Mouse (Mus musculus) lung, embryonic 15.5 days (tissue): ENCODE data around the gene Gemin5. TPM values are rescaled to one million over a fixed set of nuclear protein-coding genes. Genes with fewer than 3 reads are reported as not detected.

ENCODE experiments used
- ATAC-seq: fragments of 200-750 bp; cut with Nextera tagmentation; 2 replicates; pipeline ENCODE4 v1.8.0; 2017; ENCODE audit warnings: moderate number of reproducible peaks, borderline replicate concordance; ENCODE audit not compliant: low FRiP score, low TSS enrichment; ENCODE audit errors: extremely low read depth
- H3K27ac ChIP-seq: fragments of 300-500 bp; sonication (generic); 2 replicates; pipeline ENCODE4 v1.5.1; 2015; ENCODE audit warnings: moderate library complexity, mild to moderate bottlenecking, inconsistent platforms
- H3K27me3 ChIP-seq: fragments of 300-500 bp; sonication (generic); 2 replicates; pipeline ENCODE4 v1.6.1; 2015; ENCODE audit warnings: inconsistent platforms
- H3K36me3 ChIP-seq: fragments of 300-500 bp; sonication (generic); 2 replicates; pipeline ENCODE4 v1.6.1; 2015; ENCODE audit warnings: inconsistent platforms
- H3K4me1 ChIP-seq: fragments of 300-500 bp; sonication (generic); 2 replicates; pipeline ENCODE4 v1.6.1; 2015; ENCODE audit warnings: inconsistent platforms
- H3K4me2 ChIP-seq: fragments of 300-500 bp; sonication (generic); 2 replicates; pipeline ENCODE4 v1.6.1; 2015; ENCODE audit warnings: inconsistent platforms, mild to moderate bottlenecking, moderate library complexity
- H3K4me3 ChIP-seq: fragments of 300-500 bp; sonication (generic); 2 replicates; pipeline ENCODE4 v1.5.1; 2015; ENCODE audit warnings: mild to moderate bottlenecking, inconsistent platforms
- H3K9ac ChIP-seq: fragments of 300-500 bp; sonication (generic); 2 replicates; pipeline ENCODE4 v1.6.1; 2015; ENCODE audit warnings: inconsistent platforms
- H3K9me3 ChIP-seq: fragments of 300-500 bp; sonication (generic); 2 replicates; pipeline ENCODE4 v1.6.1; 2016; ENCODE audit warnings: inconsistent platforms
- WGBS: fragments of 180-500 bp; shearing (Covaris S2); methylation state at CpG from one replicate; pipeline ENCODE4 v1.1.7; 2015; 5-methylcytosine and 5-hydroxymethylcytosine counted together
- polyA plus RNA-seq: library from polyadenylated mRNA; unstranded; fragments of >200 nt; fragmentation: Nextera tagmentation; extraction: Ambion mirVana; gene quantifications from 2 replicates; pipeline ENCODE4 v1.2.1, GENCODE M21; 2015

Gene Gemin5
- polyA plus RNA-seq, 1 experiment from 2014 or later: 20.2 TPM

GRCm38 (mm10) chr11:58095561-58095960, 72.8 kb downstream of the Gemin5 start:
- Histone ChIP-seq H3K27ac (no peak overlapping the region), H3K27me3 (peaks cover 15% of the 10 kb centered on the region; the same call in 1 of the 2 replicates), H3K4me2 (no peak overlapping the region), H3K4me3 (no peak overlapping the region), H3K9ac (no peak overlapping the region), H3K4me1 (peaks cover 6% of the 10 kb centered on the region; the same call in 1 of the 2 replicates), H3K9me3 (no peaks in the 10 kb centered on the region), H3K36me3 (no peaks in the 10 kb centered on the region)
- no peak for ATAC-seq
- 83% methylated on average over 1 of the region's 1 CpGs for WGBS

GRCm38 (mm10) chr11:58094766-58095165, 73.6 kb downstream of the Gemin5 start:
- ATAC-seq: no peak
- Histone ChIP-seq H3K4me2 (no peak overlapping the region), H3K27ac (no peak overlapping the region), H3K9ac (no peak overlapping the region), H3K4me1 (peaks cover 6% of the 10 kb centered on the region; the same call in 1 of the 2 replicates), H3K27me3 (peaks cover 15% of the 10 kb centered on the region; the same call in 1 of the 2 replicates), H3K36me3 (no peaks in the 10 kb centered on the region), H3K4me3 (no peak overlapping the region), H3K9me3 (no peaks in the 10 kb centered on the region)
- 74% methylated on average over 4 of the region's 4 CpGs for WGBS

DNA sequence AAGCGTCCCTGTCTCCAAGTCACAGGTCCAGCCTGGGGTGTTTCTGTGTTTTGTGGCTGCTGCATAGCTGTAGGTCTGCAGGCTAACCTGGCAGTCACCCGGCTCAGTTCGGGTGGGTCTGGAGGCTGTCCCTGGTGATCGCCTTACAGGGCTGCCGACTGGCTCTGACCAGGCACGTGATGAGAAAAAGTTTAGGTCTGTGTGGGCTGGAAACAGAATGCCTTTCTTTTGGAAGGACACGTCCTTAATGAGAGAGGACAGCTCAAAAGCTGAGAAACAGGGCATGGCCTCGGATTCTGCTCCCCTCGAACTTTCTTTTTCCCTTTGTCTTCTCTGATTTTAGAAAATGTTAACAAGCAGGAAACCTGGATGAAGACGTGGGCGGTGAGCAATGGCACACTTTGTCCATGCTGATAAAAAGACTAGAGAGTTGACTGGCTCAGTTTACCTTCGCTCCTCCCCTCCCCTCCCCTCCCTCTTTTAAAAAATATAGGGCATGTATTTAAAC, 75.3 kb downstream of the Gemin5 start, which contains the start of gene Gm12248:
Gene Gm12248 (minus strand): TSS at position 114 of the 508 bp plus-strand sequence.
- Histone ChIP-seq H3K9me3 (no peaks in the 10 kb centered on the region), H3K4me2 (peak within 1 kb of the TSS; percentile 48), H3K4me1 (peaks cover 6% of the 10 kb centered on the region; the same call in 1 of the 2 replicates), H3K27ac (no peak within 1 kb of the TSS), H3K36me3 (no peaks in the 10 kb centered on the region), H3K4me3 (peak within 1 kb of the TSS; percentile 11), H3K27me3 (peaks cover 5% of the 10 kb centered on the region; the same call in 1 of the 2 replicates), H3K9ac (peak within 1 kb of the TSS; percentile 15; the same call in 1 of the 2 replicates)
- WGBS: 13% methylated on average over 12 of the region's 12 CpGs
- ATAC-seq: peak; percentile 74; the same call in 1 of the 2 replicates

DNA sequence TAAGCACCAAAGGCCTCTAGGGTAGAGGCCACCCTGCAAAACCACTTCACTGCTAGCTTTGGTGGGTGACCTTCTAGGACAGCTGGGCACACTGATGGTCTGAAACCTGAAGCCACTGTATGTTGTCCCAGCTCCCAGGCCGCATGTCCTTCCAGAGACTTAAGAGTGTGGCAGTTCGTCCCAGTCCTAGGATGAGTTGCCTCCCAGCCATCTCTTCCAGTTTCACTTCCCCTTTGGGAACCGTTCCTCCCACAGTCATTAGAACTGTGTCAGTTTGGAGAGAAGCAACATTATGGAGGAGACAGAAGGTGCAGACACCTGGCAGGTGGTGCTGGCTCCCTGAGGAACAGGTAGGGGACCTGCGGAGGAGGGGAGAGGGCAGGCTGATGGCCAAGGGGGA, 75.8 kb downstream of the Gemin5 start:
- peaks cover 6% of the 10 kb centered on the region; the same call in 1 of the 2 replicates for H3K4me1 ChIP-seq
- no peak overlapping the region for H3K27ac ChIP-seq
- peak overlapping the region; percentile 11; the same call in 1 of the 2 replicates for H3K4me3 ChIP-seq
- H3K9ac ChIP-seq: 0 out of 2 replicates have a peak overlapping the region, but pooled peaks have one; percentile 15
- WGBS: 40% methylated on average over 4 of the region's 4 CpGs
- peak overlapping the region; percentile 48 for H3K4me2 ChIP-seq
- no peaks in the 10 kb centered on the region for H3K36me3 ChIP-seq
- no peaks in the 10 kb centered on the region for H3K9me3 ChIP-seq
- no peak for ATAC-seq
- H3K27me3 ChIP-seq: peaks cover 5% of the 10 kb centered on the region; the same call in 1 of the 2 replicates

DNA sequence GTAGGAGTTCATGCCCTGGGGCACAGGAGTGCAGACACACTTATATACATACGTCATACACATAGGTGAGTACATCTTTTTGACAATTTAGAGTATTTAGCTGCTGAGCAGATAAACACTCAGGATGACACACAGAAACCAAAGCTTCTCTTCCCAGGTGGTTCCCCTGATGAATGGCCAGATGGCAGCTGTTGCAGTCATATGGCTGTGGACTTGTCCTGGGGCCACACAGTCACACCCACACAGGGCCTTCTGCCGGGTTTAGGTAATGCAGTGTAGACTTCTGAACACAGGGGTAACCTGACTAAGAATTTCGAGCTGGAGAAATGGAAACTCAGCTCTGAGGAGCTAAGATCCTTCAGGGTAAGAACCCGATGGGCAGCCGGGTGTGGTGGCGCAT, 86.6 kb downstream of the Gemin5 start:
- no peak overlapping the region for H3K4me3 ChIP-seq
- H3K4me2 ChIP-seq: no peak overlapping the region
- H3K27ac ChIP-seq: no peak overlapping the region
- no peak overlapping the region for H3K9ac ChIP-seq
- H3K4me1 ChIP-seq: no peaks in the 10 kb centered on the region
- ATAC-seq: no peak
- no peaks in the 10 kb centered on the region for H3K9me3 ChIP-seq
- 82% methylated on average over 6 of the region's 6 CpGs for WGBS
- H3K27me3 ChIP-seq: no peaks in the 10 kb centered on the region
- no peaks in the 10 kb centered on the region for H3K36me3 ChIP-seq

- 59% methylated on average over 4 of the region's 4 CpGs for WGBS
Measured at GRCm38 (mm10) chr11:58077270-58077669, 91.1 kb downstream of the Gemin5 start.

DNA sequence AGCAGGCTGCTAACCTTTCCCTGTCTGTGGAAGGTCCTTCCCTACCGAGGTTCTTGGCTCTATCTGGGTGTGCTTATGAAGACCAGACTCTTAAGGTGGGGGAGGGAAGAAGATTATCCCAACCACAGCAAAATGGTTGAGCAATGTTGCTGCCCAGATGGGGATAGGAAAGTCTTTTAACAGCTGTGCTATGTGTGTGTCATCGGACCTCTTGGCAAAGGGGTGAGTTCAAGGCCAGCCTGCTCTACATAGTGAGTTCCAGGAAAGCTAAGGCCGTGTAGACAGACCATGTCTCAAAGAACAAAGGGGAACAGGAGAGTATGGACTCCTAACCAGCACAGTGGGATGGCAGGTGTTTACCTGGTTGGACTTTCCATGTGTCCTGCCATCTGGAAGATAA, 95.4 kb downstream of the Gemin5 start:
- Histone ChIP-seq H3K27me3 (no peaks in the 10 kb centered on the region), H3K27ac (no peak overlapping the region), H3K36me3 (no peaks in the 10 kb centered on the region), H3K9ac (no peak overlapping the region), H3K9me3 (no peaks in the 10 kb centered on the region), H3K4me1 (no peaks in the 10 kb centered on the region), H3K4me3 (no peak overlapping the region), H3K4me2 (no peak overlapping the region)
- WGBS: 63% methylated on average over 3 of the region's 3 CpGs
- ATAC-seq: no peak

More at GRCm38 (mm10) chr11:58077270-58077669, 91.1 kb downstream of the Gemin5 start:
- H3K4me2 ChIP-seq: no peak overlapping the region
- H3K4me3 ChIP-seq: no peak overlapping the region
- no peaks in the 10 kb centered on the region for H3K9me3 ChIP-seq
- no peaks in the 10 kb centered on the region for H3K36me3 ChIP-seq
- no peak for ATAC-seq
- H3K27me3 ChIP-seq: no peaks in the 10 kb centered on the region
- H3K4me1 ChIP-seq: no peaks in the 10 kb centered on the region
- H3K9ac ChIP-seq: no peak overlapping the region
- H3K27ac ChIP-seq: no peak overlapping the region

Other genes with a start within 250 kb of the Gemin5 start
- 19.0 and 19.5 TPM in 2 replicates for gene Larp1, start 159.5 kb downstream of the Gemin5 start, polyA plus RNA-seq
- not detected in 2 replicates for gene Gm12248, start 75.4 kb downstream of the Gemin5 start, polyA plus RNA-seq
- gene Cnot8, start 64.4 kb downstream of the Gemin5 start, polyA plus RNA-seq: 89.8 and 96.1 TPM in 2 replicates
- 109 and 117 TPM in 2 replicates for gene Mrpl22, start 3.1 kb upstream of the Gemin5 start, polyA plus RNA-seq
- 4.9 and 5.2 TPM in 2 replicates for gene Igtp, start 31.0 kb upstream of the Gemin5 start, polyA plus RNA-seq
- gene Irgm2, start 31.1 kb upstream of the Gemin5 start, polyA plus RNA-seq: 2.3 and 2.4 TPM in 2 replicates
- gene 4930438A08Rik, start 106.3 kb upstream of the Gemin5 start, polyA plus RNA-seq: 0.06 TPM in 1 of 2 replicates, not detected in the other
- 23.4 and 25.6 TPM in 2 replicates for gene Zfp692, start 138.5 kb upstream of the Gemin5 start, polyA plus RNA-seq
- gene Zfp672, start 161.8 kb upstream of the Gemin5 start, polyA plus RNA-seq: 29.8 and 32.3 TPM in 2 replicates
- gene Sh3bp5l, start 162.2 kb upstream of the Gemin5 start, polyA plus RNA-seq: 32.3 and 38.3 TPM in 2 replicates
- gene Lypd8, start 210.5 kb upstream of the Gemin5 start, polyA plus RNA-seq: 0.40 TPM in 1 of 2 replicates, not detected in the other